Mouse (Mus musculus): ENCODE results near the gene Ccdc85b.

DNA sequence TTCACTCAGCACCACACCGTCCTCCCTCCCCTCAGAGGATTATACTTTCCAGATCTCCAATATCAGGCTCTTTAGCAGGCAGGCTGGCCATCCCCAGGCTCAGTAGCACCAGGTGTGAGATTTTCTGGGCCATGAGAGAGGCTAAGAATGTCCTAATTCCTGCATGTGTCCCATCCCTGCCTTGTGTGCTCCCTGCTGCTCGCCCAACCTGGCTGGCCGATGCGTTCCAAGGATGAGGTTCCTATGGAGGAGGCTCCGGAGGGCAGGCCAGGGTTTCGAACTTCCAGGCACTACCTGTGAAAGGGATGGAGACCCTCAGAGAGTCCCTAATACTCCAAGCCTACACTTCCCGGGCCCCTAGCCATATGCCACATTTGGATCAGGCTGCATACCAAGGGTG, 28.1 kb upstream of the Ccdc85b start:
- TF ChIP-seq ZNF384 (IDR thresholded peaks at IDR 0.05; ENCODE audit: low read depth, low read length) (no peak), CHD2 (IDR thresholded peaks at IDR 0.05; ENCODE audit: low read depth, low read length) (no peak), ZC3H11A (IDR thresholded peaks at IDR 0.05; ENCODE audit: borderline replicate concordance, low read depth, low read length) (no peak), HCFC1 (IDR thresholded peaks at IDR 0.05; ENCODE audit: borderline replicate concordance, insufficient read depth, low read length) (no peak), MAFK (IDR thresholded peaks at IDR 0.05; ENCODE audit: insufficient read depth, low read depth, low read length) (no peak)
